Mouse (Mus musculus): ENCODE results near the gene Tgfbi.

Gene Tgfbi

GRCm38 (mm10) chr13:56622201-56622757 lies 13.0 kb downstream of the Tgfbi start:
- in situ Hi-C loops (cut with MboI; ENCODE audit: low pct_unique_long_range_greater_than_20kb in 1 of 2, low sequenced_read_pairs in 2 of 2, unreplicated experiment in 1 of 2) = no loop called here

- in situ Hi-C loops (cut with MboI; ENCODE audit: low pct_unique_long_range_greater_than_20kb in 1 of 2, low sequenced_read_pairs in 2 of 2, unreplicated experiment in 1 of 2) = no loop called here
Measured at GRCm38 (mm10) chr13:56626524-56626923, 17.2 kb downstream of the Tgfbi start.

GRCm38 (mm10) chr13:56630081-56630480 lies 20.8 kb downstream of the Tgfbi start:
- in situ Hi-C loops (cut with MboI; ENCODE audit: low pct_unique_long_range_greater_than_20kb in 1 of 2, low sequenced_read_pairs in 2 of 2, unreplicated experiment in 1 of 2) = no loop called here

GRCm38 (mm10) chr13:56630552-56630951 lies 21.2 kb downstream of the Tgfbi start:
- in situ Hi-C loops (cut with MboI; ENCODE audit: low pct_unique_long_range_greater_than_20kb in 1 of 2, low sequenced_read_pairs in 2 of 2, unreplicated experiment in 1 of 2) = no loop called here

- in situ Hi-C loops (cut with MboI; ENCODE audit: low pct_unique_long_range_greater_than_20kb in 1 of 2, low sequenced_read_pairs in 2 of 2, unreplicated experiment in 1 of 2) = no loop called here
Measured at GRCm38 (mm10) chr13:56631332-56631731, 22.0 kb downstream of the Tgfbi start.

GRCm38 (mm10) chr13:56634139-56634615 lies 24.9 kb downstream of the Tgfbi start:
- in situ Hi-C loops (cut with MboI; ENCODE audit: low pct_unique_long_range_greater_than_20kb in 1 of 2, low sequenced_read_pairs in 2 of 2, unreplicated experiment in 1 of 2) = no loop called here

GRCm38 (mm10) chr13:56634920-56635319 lies 25.6 kb downstream of the Tgfbi start:
- in situ Hi-C loops (cut with MboI; ENCODE audit: low pct_unique_long_range_greater_than_20kb in 1 of 2, low sequenced_read_pairs in 2 of 2, unreplicated experiment in 1 of 2) = no loop called here

- in situ Hi-C loops (cut with MboI; ENCODE audit: low pct_unique_long_range_greater_than_20kb in 1 of 2, low sequenced_read_pairs in 2 of 2, unreplicated experiment in 1 of 2) = no loop called here
Measured at GRCm38 (mm10) chr13:56637027-56637426, 27.7 kb downstream of the Tgfbi start.

- in situ Hi-C loops (cut with MboI; ENCODE audit: low pct_unique_long_range_greater_than_20kb in 1 of 2, low sequenced_read_pairs in 2 of 2, unreplicated experiment in 1 of 2) = no loop called here
Measured at GRCm38 (mm10) chr13:56641746-56642145, 32.4 kb downstream of the Tgfbi start.

- in situ Hi-C loops (cut with MboI; ENCODE audit: low pct_unique_long_range_greater_than_20kb in 1 of 2, low sequenced_read_pairs in 2 of 2, unreplicated experiment in 1 of 2) = no loop called here
Measured at GRCm38 (mm10) chr13:56644031-56644430, 34.7 kb downstream of the Tgfbi start.

GRCm38 (mm10) chr13:56645744-56646143 lies 36.4 kb downstream of the Tgfbi start:
- in situ Hi-C loops (cut with MboI; ENCODE audit: low pct_unique_long_range_greater_than_20kb in 1 of 2, low sequenced_read_pairs in 2 of 2, unreplicated experiment in 1 of 2) = no loop called here

- in situ Hi-C loops (cut with MboI; ENCODE audit: low pct_unique_long_range_greater_than_20kb in 1 of 2, low sequenced_read_pairs in 2 of 2, unreplicated experiment in 1 of 2) = no loop called here
Measured at GRCm38 (mm10) chr13:56647597-56648405, 38.5 kb downstream of the Tgfbi start.

- in situ Hi-C loops (cut with MboI; ENCODE audit: low pct_unique_long_range_greater_than_20kb in 1 of 2, low sequenced_read_pairs in 2 of 2, unreplicated experiment in 1 of 2) = loop anchor here (10.0 to 25.0 kb wide), 2 partner anchors 85 to 88 kb away; no protein-coding TSS in a partner anchor
Measured at GRCm38 (mm10) chr13:56650020-56650419, 40.7 kb downstream of the Tgfbi start.

GRCm38 (mm10) chr13:56652381-56652780 lies 43.1 kb downstream of the Tgfbi start:
- in situ Hi-C loops (cut with MboI; ENCODE audit: low pct_unique_long_range_greater_than_20kb in 1 of 2, low sequenced_read_pairs in 2 of 2, unreplicated experiment in 1 of 2) = loop anchor here (10.0 to 25.0 kb wide), 2 partner anchors 88 to 90 kb away; no protein-coding TSS in a partner anchor

- in situ Hi-C loops (cut with MboI; ENCODE audit: low pct_unique_long_range_greater_than_20kb in 1 of 2, low sequenced_read_pairs in 2 of 2, unreplicated experiment in 1 of 2) = loop anchor here (10.0 to 25.0 kb wide), 2 partner anchors 89 to 92 kb away; no protein-coding TSS in a partner anchor
Measured at GRCm38 (mm10) chr13:56654176-56654575, 44.9 kb downstream of the Tgfbi start.

GRCm38 (mm10) chr13:56657946-56658512 lies 48.7 kb downstream of the Tgfbi start:
- in situ Hi-C loops (cut with MboI; ENCODE audit: low pct_unique_long_range_greater_than_20kb in 1 of 2, low sequenced_read_pairs in 2 of 2, unreplicated experiment in 1 of 2) = loop anchor here (10.0 to 25.0 kb wide), 2 partner anchors 93 to 96 kb away; no protein-coding TSS in a partner anchor

- in situ Hi-C loops (cut with MboI; ENCODE audit: low pct_unique_long_range_greater_than_20kb in 1 of 2, low sequenced_read_pairs in 2 of 2, unreplicated experiment in 1 of 2) = loop anchor here (10.0 to 25.0 kb wide), 2 partner anchors 94 to 97 kb away; no protein-coding TSS in a partner anchor
Measured at GRCm38 (mm10) chr13:56658931-56659330, 49.6 kb downstream of the Tgfbi start.

- in situ Hi-C loops (cut with MboI; ENCODE audit: low pct_unique_long_range_greater_than_20kb in 1 of 2, low sequenced_read_pairs in 2 of 2, unreplicated experiment in 1 of 2) = loop anchor here in 1 of 2 experiments (25.0 kb wide), 1 partner anchor 100 kb away; no protein-coding TSS in a partner anchor
Measured at GRCm38 (mm10) chr13:56661914-56662621, 52.7 kb downstream of the Tgfbi start.
